Mouse (Mus musculus): Measurements from ENCODE around the gene Eef1akmt1.

Eef1akmt1 gene

GRCm38 (mm10) chr14:57546557-57547021 is 24.8 kb downstream of the Eef1akmt1 start:
- in situ Hi-C loops (cut with MboI, MseI): no loop called here

- in situ Hi-C loops (cut with MboI, MseI): no loop called here
Observed at GRCm38 (mm10) chr14:57546131-57546530, 25.3 kb downstream of the Eef1akmt1 start.

DNA sequence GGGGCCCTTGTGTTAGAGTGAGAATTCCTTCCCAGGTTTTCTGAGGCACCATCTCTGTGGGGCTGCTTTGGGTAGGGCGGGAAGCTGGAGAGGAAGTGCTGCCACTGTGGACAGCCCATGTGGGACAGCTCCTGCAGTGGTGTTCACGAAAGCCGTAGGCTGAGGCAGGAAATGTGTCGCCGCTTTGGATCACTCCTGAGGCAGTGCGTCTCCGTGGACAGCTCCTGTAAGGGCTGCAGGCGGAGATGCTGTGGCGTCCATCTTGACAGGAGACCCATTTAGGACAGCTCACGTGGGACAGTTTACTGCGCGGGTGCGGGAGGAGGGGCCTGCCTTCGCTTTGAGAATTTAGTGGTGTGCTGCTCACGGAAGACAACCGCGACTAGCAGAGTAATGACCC is 25.9 kb downstream of the Eef1akmt1 start:
- in situ Hi-C loops (cut with MboI, MseI): no loop called here

GRCm38 (mm10) chr14:57543420-57544039 is 27.9 kb downstream of the Eef1akmt1 start:
- in situ Hi-C loops (cut with MboI, MseI): no loop called here

GRCm38 (mm10) chr14:57542231-57542630 is 29.2 kb downstream of the Eef1akmt1 start:
- in situ Hi-C loops (cut with MboI, MseI): no loop called here

DNA sequence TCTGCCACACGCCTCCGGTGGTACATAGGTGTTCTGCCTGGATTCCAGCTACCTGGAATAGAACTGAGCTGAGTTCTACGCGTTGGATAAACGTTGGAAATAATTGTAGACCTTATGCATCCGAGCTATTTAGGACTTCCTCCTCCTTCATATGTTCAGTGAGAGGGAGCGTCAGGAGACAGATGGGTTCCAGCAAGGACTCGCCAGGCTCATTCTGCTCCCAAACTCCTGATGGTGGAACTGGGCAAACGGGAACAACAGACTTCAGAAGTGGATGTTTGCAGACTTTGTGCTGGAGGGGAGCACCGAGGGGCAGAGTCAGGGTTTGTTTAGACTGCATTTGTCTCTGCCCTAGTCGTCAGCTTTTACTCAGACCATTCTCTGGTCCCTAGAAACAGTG is 30.7 kb downstream of the Eef1akmt1 start:
- in situ Hi-C loops (cut with MboI, MseI): no loop called here

DNA sequence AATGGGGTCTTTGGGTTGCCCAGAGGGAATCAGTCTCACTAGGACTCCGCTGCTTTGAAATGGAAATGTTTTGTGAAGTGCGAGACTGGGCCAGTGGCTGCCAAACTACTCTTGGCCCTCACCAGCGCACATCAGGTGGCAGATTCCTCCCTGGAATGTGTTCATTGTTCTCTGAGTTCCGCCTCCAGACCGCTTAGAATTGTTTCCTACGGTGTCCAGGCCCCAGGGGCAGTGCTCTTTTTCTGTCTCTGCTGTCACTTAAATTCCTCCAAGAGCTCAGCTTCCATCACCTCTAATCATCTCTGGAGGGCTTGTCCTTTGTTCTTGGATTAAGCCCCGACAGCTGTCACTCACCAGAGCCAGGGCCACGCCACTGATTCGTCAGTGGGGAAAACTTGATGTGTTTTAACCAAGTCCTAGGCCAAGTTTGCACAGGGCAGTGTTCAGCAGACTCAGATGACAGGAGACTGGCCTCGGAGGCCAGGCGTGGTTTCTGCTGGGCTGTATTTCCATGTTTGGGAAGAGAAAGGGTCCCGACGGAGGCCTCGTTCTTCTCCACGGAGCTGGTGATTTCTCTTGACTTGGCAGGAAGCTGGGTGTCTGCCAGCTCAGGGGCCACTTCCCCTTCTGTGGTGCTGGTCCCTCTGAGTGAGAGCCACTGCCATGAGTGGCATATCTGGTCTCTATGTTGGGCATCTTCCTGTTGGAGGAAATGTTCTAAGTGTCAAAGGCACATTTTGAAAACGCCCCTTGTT is 34.0 kb downstream of the Eef1akmt1 start:
- in situ Hi-C loops (cut with MboI, MseI): no loop called here

DNA sequence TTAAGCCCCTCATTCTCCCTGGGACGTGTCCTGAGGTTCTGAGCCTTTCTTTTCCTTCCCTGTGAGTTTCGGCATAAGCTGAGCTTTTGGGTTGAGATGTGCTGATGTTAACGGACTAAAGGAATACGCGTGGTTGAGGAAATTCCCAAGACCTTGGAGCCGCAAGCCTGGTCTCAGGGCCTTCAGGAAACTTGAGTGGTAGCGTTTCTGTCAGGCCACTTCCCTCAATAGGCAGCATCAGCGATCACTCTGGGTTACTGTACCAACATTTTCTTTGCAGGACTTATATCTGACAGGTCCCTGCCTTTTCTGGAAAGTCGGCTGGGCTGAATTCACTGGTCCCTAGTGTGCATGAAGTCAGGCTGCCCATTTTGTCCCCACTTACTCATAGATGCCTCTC is 34.6 kb downstream of the Eef1akmt1 start:
- in situ Hi-C loops (cut with MboI, MseI): no loop called here

GRCm38 (mm10) chr14:57535646-57536045 is 35.8 kb downstream of the Eef1akmt1 start:
- in situ Hi-C loops (cut with MboI, MseI): no loop called here

GRCm38 (mm10) chr14:57534961-57535360 is 36.5 kb downstream of the Eef1akmt1 start:
- in situ Hi-C loops (cut with MboI, MseI): no loop called here

- in situ Hi-C loops (cut with MboI, MseI): no loop called here
Observed at GRCm38 (mm10) chr14:57534346-57534745, 37.1 kb downstream of the Eef1akmt1 start.

GRCm38 (mm10) chr14:57533841-57534240 is 37.6 kb downstream of the Eef1akmt1 start:
- in situ Hi-C loops (cut with MboI, MseI): no loop called here

DNA sequence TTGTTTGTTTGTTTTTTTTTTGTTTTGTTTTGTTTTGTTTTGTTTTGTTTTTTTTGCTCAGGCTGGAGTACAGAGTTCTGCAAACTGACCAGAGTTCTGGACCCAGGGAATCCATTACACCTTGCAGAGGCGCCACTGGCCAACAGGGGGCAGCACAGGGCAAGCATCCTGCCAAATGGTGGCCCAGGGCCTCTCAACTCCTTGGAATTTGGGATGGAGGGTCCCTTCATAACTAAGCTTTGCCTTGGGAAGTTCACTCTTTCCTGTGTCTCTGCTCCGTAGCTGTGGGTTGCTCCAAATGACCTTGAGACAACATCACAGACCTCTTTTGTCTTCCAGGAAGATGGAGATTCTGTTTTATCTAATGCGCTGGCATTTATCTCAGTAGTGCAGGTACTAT is 38.2 kb downstream of the Eef1akmt1 start:
- in situ Hi-C loops (cut with MboI, MseI): no loop called here

DNA sequence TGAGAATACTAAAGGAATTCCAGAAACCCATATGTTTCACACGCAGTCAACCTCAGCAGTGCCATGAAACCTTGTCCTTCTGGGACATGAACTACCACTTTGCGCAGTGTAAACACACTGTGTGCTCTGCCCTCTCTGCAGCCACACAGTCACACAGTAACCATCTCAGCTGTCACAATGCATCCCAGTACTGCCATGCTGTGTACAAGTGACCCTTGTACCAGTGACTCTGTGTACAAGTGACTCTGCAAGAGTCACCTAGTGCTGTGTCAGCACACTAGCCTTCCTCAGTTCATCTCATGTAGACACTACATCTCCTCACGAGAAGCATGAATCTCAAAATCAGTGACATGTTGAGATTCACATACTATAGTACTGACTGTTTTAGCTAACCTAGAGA is 38.8 kb downstream of the Eef1akmt1 start:
- in situ Hi-C loops (cut with MboI, MseI): no loop called here

GRCm38 (mm10) chr14:57529786-57530515 is 41.5 kb downstream of the Eef1akmt1 start:
- in situ Hi-C loops (cut with MboI, MseI): no loop called here

- in situ Hi-C loops (cut with MboI, MseI): no loop called here
Observed at GRCm38 (mm10) chr14:57529086-57529785, 42.2 kb downstream of the Eef1akmt1 start.

- in situ Hi-C loops (cut with MboI, MseI): no loop called here
Observed at GRCm38 (mm10) chr14:57527598-57527997, 43.8 kb downstream of the Eef1akmt1 start.

- in situ Hi-C loops (cut with MboI, MseI): no loop called here
Observed at GRCm38 (mm10) chr14:57527122-57527521, 44.3 kb downstream of the Eef1akmt1 start.

DNA sequence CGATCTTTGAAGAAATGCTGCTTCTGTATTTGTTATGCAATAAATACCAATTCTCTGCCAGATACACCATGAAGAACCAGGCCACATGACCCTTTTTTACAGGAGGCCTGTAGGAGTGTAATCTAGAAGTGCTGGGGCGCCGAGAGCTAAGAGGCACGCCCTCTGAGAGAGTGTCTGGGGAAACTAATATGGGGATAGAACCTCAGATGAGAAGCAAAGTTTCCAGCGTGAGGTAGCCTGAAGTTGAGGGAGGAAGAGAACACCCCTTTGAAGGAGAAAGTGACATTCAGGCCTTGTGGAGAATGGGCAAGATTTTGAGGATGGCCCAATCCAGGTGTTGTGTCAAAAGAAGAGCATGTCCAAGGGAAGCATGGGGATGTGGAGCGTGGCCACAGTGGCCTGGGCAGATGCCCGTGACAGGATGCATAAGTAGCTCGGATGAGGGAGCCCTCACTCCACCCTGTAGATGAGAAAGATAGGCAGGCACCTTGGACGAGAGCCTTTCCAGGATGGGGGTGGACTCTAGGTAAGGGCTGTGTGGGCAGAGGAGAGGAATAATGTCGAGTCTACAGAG is 45.3 kb downstream of the Eef1akmt1 start:
- in situ Hi-C loops (cut with MboI, MseI): no loop called here

DNA sequence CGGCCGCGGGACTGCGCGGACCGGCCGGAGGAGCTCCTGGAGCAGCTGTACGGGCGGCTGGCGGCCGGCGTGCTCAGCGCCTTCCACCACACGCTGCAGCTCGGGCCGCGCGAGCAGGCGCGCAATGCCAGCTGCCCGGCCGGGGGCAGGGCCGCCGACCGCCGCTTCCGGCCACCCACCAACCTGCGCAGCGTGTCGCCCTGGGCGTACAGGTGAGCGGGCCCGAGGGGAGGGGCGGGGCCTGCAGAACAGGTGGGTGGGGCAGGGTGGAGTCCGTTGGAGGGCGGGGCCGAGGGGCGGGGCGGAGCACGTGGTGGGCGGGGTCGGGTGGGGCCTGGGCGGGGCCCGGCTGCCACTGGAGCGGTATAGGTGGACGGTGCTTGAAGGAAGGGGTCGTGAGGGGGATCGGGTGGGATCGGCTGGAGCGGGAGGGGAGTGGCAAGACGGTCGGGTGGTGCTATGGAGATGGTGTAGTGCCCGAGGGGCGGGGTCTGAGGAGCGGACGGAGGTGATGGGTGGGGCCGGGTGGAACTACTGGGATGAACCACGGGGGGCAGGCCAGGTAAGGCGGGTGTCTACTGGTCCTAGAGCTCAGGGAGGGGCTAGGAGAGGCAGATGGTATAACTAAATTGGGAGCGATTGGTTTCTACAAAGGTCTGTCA is 45.9 kb downstream of the Eef1akmt1 start:
- in situ Hi-C loops (cut with MboI, MseI): no loop called here
